Mouse (Mus musculus) gastrocnemius, postnatal 4 days (tissue): ENCODE results near the gene Nme6. TPM values are rescaled to one million over a fixed set of nuclear protein-coding genes. Genes with fewer than 3 reads are reported as not detected.
"Not testable (repeated sequence)": the region's sequence is repeated elsewhere in the genome, so short reads cannot be mapped to it uniquely, and the experiment has no call there.

Experiments
- DNase-seq, 2 experiments: peaks; one replicate each; pipeline ENCODE4 v3.0.0; 2021 to 2022; ENCODE audit warnings: low spot score in 2 of 2, mixed read lengths in 2 of 2
- long read RNA-seq, 2 experiments: library from polyadenylated mRNA; stranded (forward); transcript quantifications; one replicate each; pipeline ENCODE4 v2.0.0; 2021
- total RNA-seq, 2 experiments: library from RNA; stranded (reverse); gene quantifications; 2 replicates each; pipeline ENCODE4 v1.2.3; 2021

Nme6 gene
- total RNA-seq = 10 to 100 TPM; 24.2 to 30.3 TPM
- long read RNA-seq, experiment 1, transcript Nme6-201 (7 exons, 1,074 nt) = major isoform, 14 of 41 reads
- long read RNA-seq, experiment 1, transcript Nme6-214 (6 exons, 865 nt) = minor isoform, 5 of 41 reads
- long read RNA-seq, experiment 1, transcript Nme6-211 (7 exons, 719 nt) = minor isoform, 10 of 41 reads
- long read RNA-seq, experiment 1, partial matches to known transcripts = 1 of 41 reads
- long read RNA-seq, experiment 1, other reads (novel, unspliced or antisense) = 9 of 41 reads
- long read RNA-seq, experiment 2, transcript Nme6-201 (7 exons, 1,074 nt) = major isoform, 14 of 28 reads
- long read RNA-seq, experiment 2, partial matches to known transcripts = 1 of 28 reads
- long read RNA-seq, experiment 2, other reads (novel, unspliced or antisense) = 2 of 28 reads

DNA sequence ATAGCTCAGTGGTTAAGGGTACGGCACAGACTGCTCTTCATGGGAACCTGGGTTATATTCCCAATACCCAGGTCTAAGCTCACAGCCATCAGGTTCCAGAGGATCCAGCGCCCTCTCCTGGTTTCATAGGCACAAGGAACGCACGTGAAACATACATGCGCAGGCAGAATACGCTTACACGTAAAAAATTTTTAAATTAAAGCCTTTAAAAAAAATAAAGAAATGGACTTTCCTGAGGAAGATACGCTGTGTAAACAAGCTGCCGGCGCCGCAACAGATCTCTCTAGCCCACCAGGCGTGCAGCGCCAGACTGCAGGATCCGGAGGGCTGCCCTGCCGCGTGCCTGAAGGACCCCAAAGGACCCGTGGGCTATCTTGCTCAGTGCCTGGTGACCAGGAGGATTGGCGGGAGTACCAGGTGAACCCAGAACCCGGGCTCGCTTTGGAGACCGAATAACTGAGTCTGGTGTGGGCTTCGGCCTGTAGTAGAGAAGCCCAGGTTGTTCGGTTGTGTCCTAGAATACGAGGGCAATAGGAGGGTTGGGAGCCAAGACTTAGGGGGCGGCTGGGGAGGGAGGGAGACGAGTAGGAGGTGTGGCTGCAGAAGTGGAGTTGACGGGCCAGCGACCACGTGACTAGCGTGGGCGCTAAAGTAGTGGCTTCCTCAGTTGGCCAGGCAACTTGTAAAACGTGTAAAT lies at the start of gene Nme6:
Gene Nme6, plus strand, starts transcription at position 359 of the 697 bp plus-strand sequence.
- peak; percentile 63 to 85 for DNase-seq

DNA sequence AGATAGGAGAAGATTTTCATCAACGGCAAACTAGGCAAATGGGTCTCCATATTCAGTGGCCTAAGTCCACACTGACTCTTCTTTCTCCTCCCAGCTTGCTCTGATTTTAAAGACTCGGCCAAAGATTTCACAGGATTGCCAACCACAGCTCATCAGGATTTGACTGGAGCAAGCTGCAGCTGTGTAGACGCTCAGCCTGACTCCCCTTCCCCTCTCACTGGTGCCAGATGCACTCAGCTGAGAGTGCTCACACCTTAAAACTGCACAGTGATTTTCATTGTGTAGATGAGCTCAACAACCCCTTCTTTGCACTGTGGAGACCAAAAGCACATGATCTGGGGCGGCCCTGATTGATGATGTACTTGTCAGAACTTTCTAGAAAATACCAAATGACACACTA lies 42.0 kb upstream of the Nme6 start, which contains the start of gene Fbxw27:
Gene Fbxw27, minus strand, starts transcription at position 101 of the 400 bp plus-strand sequence.
- not testable (repeated sequence) for DNase-seq

GRCm38 (mm10) chr9:109795221-109795620 lies 37.3 kb upstream of the Nme6 start:
- DNase-seq = no peak

GRCm38 (mm10) chr9:109795811-109796210 lies 36.7 kb upstream of the Nme6 start:
- DNase-seq = no peak

DNA sequence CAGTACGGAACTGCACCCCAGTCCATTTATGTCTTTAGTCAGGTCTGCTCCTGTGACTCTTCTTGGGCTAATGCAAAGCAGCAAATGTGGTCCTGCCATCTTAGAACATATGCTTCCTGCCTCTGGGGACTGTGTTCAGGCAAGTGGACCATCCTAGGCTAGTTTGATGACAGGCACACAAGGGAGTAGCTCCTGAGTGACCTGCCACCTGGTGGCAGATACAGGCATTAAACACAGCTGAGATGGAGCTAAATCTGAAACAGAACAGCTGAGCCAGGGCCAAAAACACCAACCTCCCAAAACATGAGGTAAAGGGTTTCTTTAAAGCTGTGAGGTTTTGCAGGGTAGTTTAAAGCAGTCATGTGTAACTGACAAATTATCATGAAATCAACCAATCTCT lies 34.5 kb upstream of the Nme6 start:
- no peak for DNase-seq

GRCm38 (mm10) chr9:109805596-109805995 lies 27.0 kb upstream of the Nme6 start:
- not testable (repeated sequence) for DNase-seq

- no peak for DNase-seq
These were observed 26.3 kb upstream of the Nme6 start for GRCm38 (mm10) chr9:109806260-109806659.

DNA sequence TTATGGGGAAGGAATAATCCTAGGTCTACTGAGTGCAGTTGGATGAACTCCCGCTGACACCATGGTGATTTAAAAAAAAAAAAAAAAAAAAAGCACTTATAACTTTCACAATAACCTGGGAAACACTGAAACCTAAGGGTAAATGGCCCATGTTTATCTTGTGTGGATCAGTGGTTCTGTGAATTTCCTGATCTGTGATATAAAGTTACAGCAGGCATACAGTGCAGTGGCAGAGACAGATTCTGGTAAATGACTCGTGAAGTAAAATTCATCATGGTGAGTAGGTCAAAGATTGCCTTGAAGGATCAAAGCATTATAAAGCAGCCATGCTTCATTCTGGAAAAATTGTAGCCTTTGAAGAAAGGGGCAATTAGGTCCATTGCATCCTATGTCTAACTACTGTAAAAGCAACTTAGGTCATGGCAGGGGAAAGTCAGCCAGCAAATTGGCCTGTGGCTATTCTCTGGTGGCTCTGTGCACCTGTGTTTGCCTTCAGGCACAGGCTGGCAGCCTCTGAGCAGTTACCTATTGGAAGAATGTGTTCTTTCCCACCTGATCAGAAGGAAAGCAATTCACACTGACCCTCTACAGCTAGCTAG lies 25.8 kb upstream of the Nme6 start:
- no peak for DNase-seq

DNA sequence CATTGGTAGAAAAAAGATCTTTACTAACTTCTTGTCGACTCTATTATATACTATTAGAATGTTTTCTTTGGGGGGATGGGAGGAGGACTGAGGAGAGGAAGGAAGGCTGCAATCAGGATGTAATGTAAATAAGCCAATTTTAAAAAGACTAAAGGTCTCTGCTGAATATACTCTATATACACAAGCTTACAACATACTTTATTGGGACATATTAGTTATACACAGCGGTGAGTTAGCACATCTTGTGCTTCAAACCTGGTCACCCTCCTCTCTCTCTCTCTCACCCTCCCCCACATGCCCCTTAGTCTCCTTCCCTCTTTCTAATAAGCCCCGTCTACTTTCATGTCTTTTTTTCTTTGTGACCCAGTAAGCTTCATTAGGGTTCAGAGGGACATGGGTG lies 24.7 kb upstream of the Nme6 start:
- no peak for DNase-seq

- DNase-seq = no peak
These were observed 20.6 kb upstream of the Nme6 start, which contains the start of gene Spink8 for GRCm38 (mm10) chr9:109811980-109812379. TSS of gene Spink8 (plus strand) at chr9:109812280.

DNA sequence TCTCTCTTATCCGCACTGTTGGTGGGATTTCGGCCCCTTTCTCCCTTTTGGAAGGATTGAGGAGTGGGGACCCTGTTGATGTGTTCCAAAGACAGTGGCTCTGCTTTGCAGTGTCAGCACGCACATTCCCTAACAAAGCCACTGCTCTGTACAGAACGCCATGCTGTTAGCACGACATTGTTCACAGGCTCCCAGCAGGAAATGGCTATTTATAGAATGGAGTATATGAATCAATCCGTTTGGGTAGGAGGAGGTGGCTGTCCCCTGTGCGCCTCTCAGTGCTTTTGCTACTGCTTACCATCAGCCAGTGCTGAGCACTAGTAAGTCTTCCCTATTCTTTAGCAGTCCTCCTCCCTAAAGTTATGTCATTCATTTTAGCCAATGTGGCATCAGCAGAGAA lies 19.1 kb upstream of the Nme6 start:
- no peak for DNase-seq

DNA sequence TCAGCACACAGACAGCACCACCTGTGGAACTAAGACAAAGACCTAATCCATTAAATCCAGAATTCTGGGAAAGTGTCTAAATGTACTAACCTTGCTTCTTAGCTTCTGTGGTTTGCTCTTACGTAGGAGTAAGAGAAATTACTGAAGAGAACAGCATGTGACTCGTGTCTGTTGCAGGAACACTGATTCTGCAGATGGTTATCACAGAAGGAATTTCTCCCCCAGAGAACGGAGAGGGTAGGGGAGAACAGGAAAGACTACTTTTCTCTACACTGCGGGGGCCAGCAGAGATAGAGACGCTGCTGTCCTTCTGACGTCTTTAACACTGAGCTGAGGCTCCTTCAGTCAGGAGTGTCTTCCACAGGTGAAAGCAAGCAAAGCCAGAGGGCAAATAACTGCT lies 16.2 kb upstream of the Nme6 start:
- DNase-seq = no peak

DNA sequence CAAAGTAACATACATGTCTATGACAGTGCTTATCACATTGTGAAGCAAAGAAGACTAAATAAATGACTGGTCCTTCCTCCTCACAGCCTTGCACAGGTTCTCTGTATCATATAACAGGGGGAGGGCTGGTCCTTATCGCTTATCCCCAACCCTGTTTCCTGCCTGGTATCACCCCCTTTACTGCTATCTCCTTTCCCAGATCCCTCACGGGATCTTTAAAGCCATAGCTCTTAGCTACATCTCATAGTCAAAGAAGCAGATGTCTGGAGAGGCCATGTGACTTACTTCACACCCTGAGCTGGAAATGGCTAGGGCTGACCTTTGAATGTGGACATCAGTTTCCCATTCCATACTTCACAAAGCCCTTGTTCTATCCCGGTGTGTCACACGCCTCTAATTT lies 6.8 kb upstream of the Nme6 start:
- DNase-seq = no peak

GRCm38 (mm10) chr9:109826181-109826580 lies 6.4 kb upstream of the Nme6 start:
- no peak for DNase-seq

- DNase-seq = no peak
These were observed 501 bp downstream of the Nme6 start for GRCm38 (mm10) chr9:109833088-109833412.

DNA sequence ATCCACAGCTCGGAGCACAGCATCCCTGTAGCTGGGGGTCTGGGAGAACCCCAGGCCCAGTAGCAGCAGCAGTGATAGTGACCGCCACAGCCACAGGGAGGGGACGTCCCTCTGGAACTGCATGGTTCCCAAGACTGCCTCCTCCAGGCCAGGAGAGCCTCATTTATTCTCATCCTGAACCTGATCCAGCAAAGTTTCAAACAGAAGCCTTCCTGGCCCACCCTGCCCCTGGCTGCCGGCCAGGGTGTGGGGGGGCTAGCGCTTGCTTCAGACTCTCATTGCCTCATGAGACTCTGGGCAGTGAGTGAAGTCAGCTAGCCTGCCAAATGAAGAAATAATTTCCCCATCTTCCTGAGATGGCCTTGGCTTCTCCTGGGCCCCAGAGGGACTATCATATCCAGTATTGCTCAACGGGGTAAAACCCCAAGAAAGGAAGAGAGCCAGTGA lies 16.8 kb downstream of the Nme6 start, which contains the start of gene Camp:
Gene Camp, minus strand, starts transcription at position 306 of the 447 bp plus-strand sequence.
- DNase-seq = peak in 1 of 2 experiments; percentile 43

DNA sequence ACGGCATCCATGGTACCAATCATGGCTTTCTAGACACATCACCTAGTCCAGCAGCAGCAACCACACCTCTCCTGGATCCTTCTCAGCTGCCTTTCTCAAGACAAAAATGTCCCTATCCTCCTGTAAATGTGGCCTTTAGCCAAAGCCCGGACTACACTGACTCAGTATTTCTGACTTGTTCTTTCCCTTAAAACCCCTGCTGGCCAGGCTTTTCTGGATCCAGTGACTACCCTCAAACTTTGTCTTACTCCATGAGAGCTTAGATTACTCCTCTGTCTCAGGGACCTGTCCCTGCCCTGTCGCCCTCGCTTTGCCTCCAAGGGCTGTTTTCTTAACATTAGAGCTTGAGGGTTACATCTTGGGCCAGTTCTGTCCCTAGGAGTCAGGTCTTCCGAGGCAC lies 17.6 kb downstream of the Nme6 start:
- no peak for DNase-seq

- no peak for DNase-seq
These were observed 21.8 kb downstream of the Nme6 start for GRCm38 (mm10) chr9:109854341-109854740.

- no peak for DNase-seq
These were observed 23.4 kb downstream of the Nme6 start for GRCm38 (mm10) chr9:109855947-109856346.

DNA sequence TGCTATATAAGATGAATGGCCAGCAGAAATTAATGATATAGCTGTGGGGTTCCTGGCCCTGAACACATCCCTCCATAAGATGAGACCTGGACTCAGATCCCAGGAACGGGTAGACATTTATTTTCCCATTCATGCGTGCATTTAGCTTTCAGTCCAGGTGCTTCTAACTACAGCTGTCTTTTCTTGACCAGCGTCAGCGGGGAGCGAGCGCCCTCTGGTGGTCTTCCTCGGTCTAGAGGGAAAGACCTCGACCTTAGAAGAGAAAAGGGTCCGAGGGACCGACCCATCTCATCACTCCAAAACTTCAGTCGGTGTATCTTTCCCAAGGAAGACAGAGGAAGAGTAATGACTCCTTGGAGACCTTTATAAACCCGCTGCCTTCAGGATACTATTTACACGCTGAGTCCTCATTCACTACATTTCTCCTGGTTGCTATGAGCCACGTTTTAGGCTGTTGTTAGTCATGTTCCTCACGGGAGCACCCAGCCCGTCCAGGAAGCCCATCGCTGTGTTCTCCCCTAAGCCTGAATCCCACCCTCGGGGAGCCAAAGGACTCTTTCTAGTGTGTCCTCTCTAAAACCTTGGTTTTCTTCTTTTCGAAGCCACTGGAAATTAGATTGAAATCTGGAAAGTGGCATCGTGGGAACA lies 30.0 kb downstream of the Nme6 start:
- DNase-seq = peak; percentile 70 to 78

DNA sequence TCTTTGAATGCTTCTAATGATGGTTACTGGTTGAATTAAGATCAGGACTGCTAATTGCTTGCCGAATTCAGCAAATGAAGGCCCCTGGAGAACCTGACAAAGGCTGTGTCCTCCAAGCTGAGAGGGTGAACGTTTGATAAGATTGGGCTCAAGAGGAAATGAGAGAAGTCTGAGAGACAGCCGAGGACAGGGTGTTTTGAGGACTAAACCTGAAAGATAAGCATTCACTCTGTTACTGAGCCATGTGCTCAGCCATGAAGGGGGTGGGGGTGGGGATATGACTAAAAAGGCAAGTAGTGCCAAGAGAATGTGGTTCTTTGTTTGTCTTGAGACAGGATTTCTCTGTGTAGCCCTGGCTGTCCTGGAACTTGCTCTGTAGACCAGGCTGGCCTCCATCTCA lies 30.5 kb downstream of the Nme6 start:
- no peak for DNase-seq
